Mouse (Mus musculus): ENCODE measurements around the gene Gpr156. TPM values are rescaled to one million over a fixed set of nuclear protein-coding genes. Genes with fewer than 3 reads are reported as not detected.

Gpr156 gene
- polyA plus RNA-seq, 1 experiment from 2014 or later = 0.18 TPM

GRCm38 (mm10) chr16:37974520-37975340, 58.4 kb downstream of the Gpr156 start:
- Histone ChIP-seq H3K36me3 (ENCODE audit: control insufficient read depth, insufficient read depth) (no peaks in the 10 kb centered on the region), H3K4me1 (ENCODE audit: control insufficient read depth, insufficient read depth, low read length) (0 out of 2 replicates have a peak, but pooled peaks cover 3% of the 10 kb centered on the region), H3K9me3 (replicated peaks; ENCODE audit: control insufficient read depth, low read length) (no peaks in the 10 kb centered on the region), H3K27me3 (ENCODE audit: control insufficient read depth, insufficient read depth, low read length) (no peaks in the 10 kb centered on the region), H3K27ac (ENCODE audit: low read length) (no peak overlapping the region), H3K9ac (ENCODE audit: low read length) (no peak overlapping the region), H3K4me2 (ENCODE audit: low read depth, low read length) (no peak overlapping the region), H3K4me3 (ENCODE audit: low read length) (no peak overlapping the region)
- 49% methylated on average over 13 of the region's 13 CpGs for WGBS
- 0 out of 2 replicates have a peak, but pooled peaks have one; percentile 10 for ATAC-seq (replicated peaks; ENCODE audit: extremely low read depth, insufficient read depth, low FRiP score)

GRCm38 (mm10) chr16:37981907-37982306, 65.6 kb downstream of the Gpr156 start:
- no peaks in the 10 kb centered on the region for H3K36me3 ChIP-seq (ENCODE audit: control insufficient read depth, insufficient read depth)
- no peaks in the 10 kb centered on the region for H3K4me1 ChIP-seq (ENCODE audit: control insufficient read depth, insufficient read depth, low read length)

GRCm38 (mm10) chr16:37988211-37988865, 72.0 kb downstream of the Gpr156 start:
- 52% methylated on average over 11 of the region's 11 CpGs for WGBS

More at GRCm38 (mm10) chr16:37981907-37982306, 65.6 kb downstream of the Gpr156 start:
- ATAC-seq (replicated peaks; ENCODE audit: extremely low read depth, insufficient read depth, low FRiP score) = no peak
- Histone ChIP-seq H3K4me3 (ENCODE audit: low read length) (no peak overlapping the region), H3K9ac (ENCODE audit: low read length) (no peak overlapping the region), H3K4me2 (ENCODE audit: low read depth, low read length) (no peak overlapping the region), H3K27ac (ENCODE audit: low read length) (no peak overlapping the region), H3K27me3 (ENCODE audit: control insufficient read depth, insufficient read depth, low read length) (no peaks in the 10 kb centered on the region), H3K9me3 (replicated peaks; ENCODE audit: control insufficient read depth, low read length) (no peaks in the 10 kb centered on the region)
- 59% methylated on average over 1 of the region's 1 CpGs for WGBS

GRCm38 (mm10) chr16:37989796-37990195, 73.5 kb downstream of the Gpr156 start:
- Histone ChIP-seq H3K4me3 (ENCODE audit: low read length) (no peak overlapping the region), H3K4me1 (ENCODE audit: control insufficient read depth, insufficient read depth, low read length) (peaks cover 3% of the 10 kb centered on the region; the same call in 1 of the 2 replicates), H3K27ac (ENCODE audit: low read length) (no peak overlapping the region), H3K27me3 (ENCODE audit: control insufficient read depth, insufficient read depth, low read length) (no peaks in the 10 kb centered on the region), H3K9me3 (replicated peaks; ENCODE audit: control insufficient read depth, low read length) (no peaks in the 10 kb centered on the region), H3K36me3 (ENCODE audit: control insufficient read depth, insufficient read depth) (no peaks in the 10 kb centered on the region), H3K4me2 (ENCODE audit: low read depth, low read length) (no peak overlapping the region), H3K9ac (ENCODE audit: low read length) (no peak overlapping the region)
- ATAC-seq (replicated peaks; ENCODE audit: extremely low read depth, insufficient read depth, low FRiP score) = no peak
- 45% methylated on average over 3 of the region's 3 CpGs for WGBS

More at GRCm38 (mm10) chr16:37988211-37988865, 72.0 kb downstream of the Gpr156 start:
- no peaks in the 10 kb centered on the region for H3K9me3 ChIP-seq (replicated peaks; ENCODE audit: control insufficient read depth, low read length)
- H3K27me3 ChIP-seq (ENCODE audit: control insufficient read depth, insufficient read depth, low read length) = no peaks in the 10 kb centered on the region
- no peaks in the 10 kb centered on the region for H3K4me1 ChIP-seq (ENCODE audit: control insufficient read depth, insufficient read depth, low read length)
- ATAC-seq (replicated peaks; ENCODE audit: extremely low read depth, insufficient read depth, low FRiP score) = no peak
- no peak overlapping the region for H3K4me2 ChIP-seq (ENCODE audit: low read depth, low read length)
- no peak overlapping the region for H3K27ac ChIP-seq (ENCODE audit: low read length)
- H3K36me3 ChIP-seq (ENCODE audit: control insufficient read depth, insufficient read depth) = no peaks in the 10 kb centered on the region
- H3K4me3 ChIP-seq (ENCODE audit: low read length) = no peak overlapping the region
- H3K9ac ChIP-seq (ENCODE audit: low read length) = no peak overlapping the region

- no peak overlapping the region for H3K4me2 ChIP-seq (ENCODE audit: low read depth, low read length)
- no peaks in the 10 kb centered on the region for H3K36me3 ChIP-seq (ENCODE audit: control insufficient read depth, insufficient read depth)
- H3K9ac ChIP-seq (ENCODE audit: low read length) = no peak overlapping the region
- WGBS = 51% methylated on average over 10 of the region's 10 CpGs
- H3K27me3 ChIP-seq (ENCODE audit: control insufficient read depth, insufficient read depth, low read length) = no peaks in the 10 kb centered on the region
- no peaks in the 10 kb centered on the region for H3K9me3 ChIP-seq (replicated peaks; ENCODE audit: control insufficient read depth, low read length)
- H3K27ac ChIP-seq (ENCODE audit: low read length) = no peak overlapping the region
- ATAC-seq (replicated peaks; ENCODE audit: extremely low read depth, insufficient read depth, low FRiP score) = no peak
- H3K4me3 ChIP-seq (ENCODE audit: low read length) = no peak overlapping the region
- peaks cover 6% of the 10 kb centered on the region; the same call in 1 of the 2 replicates for H3K4me1 ChIP-seq (ENCODE audit: control insufficient read depth, insufficient read depth, low read length)
Measured at GRCm38 (mm10) chr16:37990553-37991344, 74.5 kb downstream of the Gpr156 start.

- no peak overlapping the region for H3K9ac ChIP-seq (ENCODE audit: low read length)
- no peak for ATAC-seq (replicated peaks; ENCODE audit: extremely low read depth, insufficient read depth, low FRiP score)
- H3K36me3 ChIP-seq (ENCODE audit: control insufficient read depth, insufficient read depth) = no peaks in the 10 kb centered on the region
- H3K4me3 ChIP-seq (ENCODE audit: low read length) = no peak overlapping the region
- H3K9me3 ChIP-seq (replicated peaks; ENCODE audit: control insufficient read depth, low read length) = no peaks in the 10 kb centered on the region
- 43% methylated on average over 8 of the region's 8 CpGs for WGBS
- no peak overlapping the region for H3K4me2 ChIP-seq (ENCODE audit: low read depth, low read length)
- H3K4me1 ChIP-seq (ENCODE audit: control insufficient read depth, insufficient read depth, low read length) = peaks cover 6% of the 10 kb centered on the region; the same call in 1 of the 2 replicates
- no peak overlapping the region for H3K27ac ChIP-seq (ENCODE audit: low read length)
- no peaks in the 10 kb centered on the region for H3K27me3 ChIP-seq (ENCODE audit: control insufficient read depth, insufficient read depth, low read length)
Measured at GRCm38 (mm10) chr16:37992806-37993205, 76.5 kb downstream of the Gpr156 start.

- Histone ChIP-seq H3K9ac (ENCODE audit: low read length) (no peak overlapping the region), H3K9me3 (replicated peaks; ENCODE audit: control insufficient read depth, low read length) (no peaks in the 10 kb centered on the region), H3K4me2 (ENCODE audit: low read depth, low read length) (peak overlapping the region; percentile 49), H3K27ac (ENCODE audit: low read length) (no peak overlapping the region), H3K27me3 (ENCODE audit: control insufficient read depth, insufficient read depth, low read length) (no peaks in the 10 kb centered on the region), H3K36me3 (ENCODE audit: control insufficient read depth, insufficient read depth) (no peaks in the 10 kb centered on the region), H3K4me3 (ENCODE audit: low read length) (no peak overlapping the region), H3K4me1 (ENCODE audit: control insufficient read depth, insufficient read depth, low read length) (peaks cover 6% of the 10 kb centered on the region; the same call in 1 of the 2 replicates)
- WGBS = 10% methylated on average over 12 of the region's 12 CpGs
- peak; percentile 81 for ATAC-seq (replicated peaks; ENCODE audit: extremely low read depth, insufficient read depth, low FRiP score)
Measured at GRCm38 (mm10) chr16:37994647-37995046, 78.4 kb downstream of the Gpr156 start.

- H3K27me3 ChIP-seq (ENCODE audit: control insufficient read depth, insufficient read depth, low read length) = no peaks in the 10 kb centered on the region
- H3K9me3 ChIP-seq (replicated peaks; ENCODE audit: control insufficient read depth, low read length) = no peaks in the 10 kb centered on the region
- no peak overlapping the region for H3K27ac ChIP-seq (ENCODE audit: low read length)
- H3K9ac ChIP-seq (ENCODE audit: low read length) = no peak overlapping the region
- H3K4me1 ChIP-seq (ENCODE audit: control insufficient read depth, insufficient read depth, low read length) = peaks cover 6% of the 10 kb centered on the region; the same call in 1 of the 2 replicates
- H3K36me3 ChIP-seq (ENCODE audit: control insufficient read depth, insufficient read depth) = no peaks in the 10 kb centered on the region
- ATAC-seq (replicated peaks; ENCODE audit: extremely low read depth, insufficient read depth, low FRiP score) = no peak
- no peak overlapping the region for H3K4me2 ChIP-seq (ENCODE audit: low read depth, low read length)
- 60% methylated on average over 4 of the region's 4 CpGs for WGBS
- no peak overlapping the region for H3K4me3 ChIP-seq (ENCODE audit: low read length)
Measured at GRCm38 (mm10) chr16:37997771-37998170, 81.5 kb downstream of the Gpr156 start.
